Mouse (Mus musculus): ENCODE results near the gene Gins3. TPM values are rescaled to one million over a fixed set of nuclear protein-coding genes. Genes with fewer than 3 reads are reported as not detected.
"Not testable (repeated sequence)": the region's sequence is repeated elsewhere in the genome, so short reads cannot be mapped to it uniquely, and the experiment has no call there.

Gins3 gene
- polyA plus RNA-seq, 1 experiment from 2014 or later = 12.9 TPM

DNA sequence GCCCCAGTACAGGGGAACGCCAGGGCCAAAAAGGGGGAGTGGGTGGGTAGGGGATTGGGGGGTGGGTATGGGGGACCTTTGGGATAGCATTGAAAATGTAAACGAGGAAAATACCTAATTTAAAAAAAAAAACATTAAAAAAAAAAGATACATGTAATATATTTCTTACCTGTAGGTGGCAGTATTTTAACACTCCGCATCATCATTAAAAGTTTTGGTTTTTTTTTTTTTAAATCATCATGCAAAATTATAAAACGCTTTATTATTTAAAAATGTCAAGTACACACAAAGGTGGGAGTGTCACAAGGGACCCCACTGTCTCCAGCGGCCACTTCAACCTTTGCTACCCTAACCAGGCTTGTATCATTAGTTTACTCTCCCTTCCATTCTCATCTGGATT lies 26.7 kb upstream of the Gins3 start:
- H3K27me3 ChIP-seq; H3K9me3 ChIP-seq; H3K36me3 ChIP-seq; H3K9ac ChIP-seq (replicated peaks); ATAC-seq; H3K27ac ChIP-seq; H3K4me2 ChIP-seq (replicated peaks); H3K4me3 ChIP-seq (replicated peaks); H3K4me1 ChIP-seq (replicated peaks): not testable (repeated sequence)
- WGBS = 25% methylated on average over 4 of the region's 5 CpGs

GRCm38 (mm10) chr8:95607210-95607609 lies 26.0 kb upstream of the Gins3 start:
- Histone ChIP-seq H3K4me2 (replicated peaks) (no peak overlapping the region), H3K9ac (replicated peaks) (no peak overlapping the region), H3K27me3 (no peaks in the 10 kb centered on the region), H3K4me1 (replicated peaks) (peaks cover 5% of the 10 kb centered on the region; the same call in 1 of the 2 replicates), H3K27ac (no peak overlapping the region), H3K36me3 (no peaks in the 10 kb centered on the region), H3K9me3 (no peaks in the 10 kb centered on the region), H3K4me3 (replicated peaks) (no peak overlapping the region)
- no peak for ATAC-seq
- 59% methylated on average over 9 of the region's 9 CpGs for WGBS

- H3K4me1 ChIP-seq (replicated peaks) = peaks cover 9% of the 10 kb centered on the region; the same call in 1 of the 2 replicates
- ATAC-seq = no peak
- 84% methylated on average over 5 of the region's 5 CpGs for WGBS
- no peaks in the 10 kb centered on the region for H3K9me3 ChIP-seq
- H3K27me3 ChIP-seq = no peaks in the 10 kb centered on the region
- H3K9ac ChIP-seq (replicated peaks) = no peak overlapping the region
- H3K27ac ChIP-seq = no peak overlapping the region
- no peaks in the 10 kb centered on the region for H3K36me3 ChIP-seq
- no peak overlapping the region for H3K4me2 ChIP-seq (replicated peaks)
- H3K4me3 ChIP-seq (replicated peaks) = no peak overlapping the region
These were observed 23.8 kb upstream of the Gins3 start for GRCm38 (mm10) chr8:95609406-95609805.

DNA sequence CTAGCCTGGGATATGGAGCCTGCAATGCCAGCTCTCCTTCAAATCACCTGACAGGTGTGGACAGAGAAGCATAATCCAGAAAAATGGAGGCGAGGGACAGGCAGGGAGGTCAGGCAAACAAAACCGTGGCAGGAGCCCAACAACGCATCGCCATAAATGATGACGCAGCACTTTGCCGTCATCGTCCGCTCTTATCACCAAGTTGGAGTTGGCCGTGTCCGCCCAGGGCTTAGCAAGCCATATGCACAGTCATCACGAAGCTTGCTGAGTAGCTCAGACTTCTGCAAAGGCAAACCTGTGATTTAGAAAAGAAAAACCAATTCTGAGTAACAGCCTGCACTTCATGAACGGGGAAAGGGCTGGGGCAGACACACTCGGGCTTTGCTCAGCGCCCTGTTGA lies 22.5 kb upstream of the Gins3 start:
- 90% methylated on average over 14 of the region's 14 CpGs for WGBS
- Histone ChIP-seq H3K9ac (replicated peaks) (no peak overlapping the region), H3K27ac (no peak overlapping the region), H3K36me3 (no peaks in the 10 kb centered on the region), H3K4me1 (replicated peaks) (peaks cover 9% of the 10 kb centered on the region; the same call in 1 of the 2 replicates), H3K4me3 (replicated peaks) (no peak overlapping the region), H3K9me3 (no peaks in the 10 kb centered on the region), H3K27me3 (no peaks in the 10 kb centered on the region), H3K4me2 (replicated peaks) (no peak overlapping the region)
- ATAC-seq = no peak

- Histone ChIP-seq H3K9me3 (no peaks in the 10 kb centered on the region), H3K9ac (replicated peaks) (peak overlapping the region; percentile 32), H3K27ac (no peak overlapping the region), H3K27me3 (no peaks in the 10 kb centered on the region), H3K4me2 (replicated peaks) (peak overlapping the region; percentile 33), H3K4me1 (replicated peaks) (peaks cover 9% of the 10 kb centered on the region; the same call in 1 of the 2 replicates), H3K4me3 (replicated peaks) (no peak overlapping the region; the same call in 1 of the 2 replicates), H3K36me3 (no peaks in the 10 kb centered on the region)
- ATAC-seq = no peak
- WGBS = 55% methylated on average over 5 of the region's 5 CpGs
These were observed 21.5 kb upstream of the Gins3 start for GRCm38 (mm10) chr8:95611769-95612168.

DNA sequence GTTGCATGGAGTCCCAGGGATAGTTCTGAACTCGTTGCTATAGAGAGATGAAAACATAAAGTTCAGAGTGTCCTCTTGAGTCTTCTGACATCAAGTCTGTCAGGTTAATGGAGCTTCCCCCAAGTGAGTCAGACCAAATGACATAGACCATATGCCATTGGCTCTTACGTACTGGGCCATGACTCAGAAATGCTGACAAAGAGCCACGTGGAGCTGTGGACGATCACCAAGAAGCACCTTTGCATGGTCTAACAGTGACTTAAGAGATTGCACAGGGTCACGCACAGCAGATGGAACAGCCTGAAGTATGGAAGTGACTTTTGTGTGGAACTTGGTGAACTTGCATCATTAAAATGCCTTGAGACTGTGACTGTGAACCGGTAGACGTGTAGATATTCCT lies 16.9 kb upstream of the Gins3 start:
- 90% methylated on average over 7 of the region's 7 CpGs for WGBS
- no peaks in the 10 kb centered on the region for H3K36me3 ChIP-seq
- no peak overlapping the region for H3K27ac ChIP-seq
- no peak overlapping the region for H3K4me2 ChIP-seq (replicated peaks)
- no peaks in the 10 kb centered on the region for H3K27me3 ChIP-seq
- H3K4me1 ChIP-seq (replicated peaks) = peaks cover 9% of the 10 kb centered on the region; the same call in 1 of the 2 replicates
- H3K9me3 ChIP-seq = no peaks in the 10 kb centered on the region
- no peak for ATAC-seq
- no peak overlapping the region for H3K4me3 ChIP-seq (replicated peaks)
- H3K9ac ChIP-seq (replicated peaks) = no peak overlapping the region

GRCm38 (mm10) chr8:95620046-95620445 lies 13.2 kb upstream of the Gins3 start:
- H3K4me1 ChIP-seq (replicated peaks) = no peaks in the 10 kb centered on the region
- no peaks in the 10 kb centered on the region for H3K36me3 ChIP-seq
- H3K4me2 ChIP-seq (replicated peaks) = no peak overlapping the region
- 91% methylated on average over 2 of the region's 2 CpGs for WGBS
- no peak for ATAC-seq
- H3K9ac ChIP-seq (replicated peaks) = no peak overlapping the region
- H3K9me3 ChIP-seq = no peaks in the 10 kb centered on the region
- H3K27ac ChIP-seq = no peak overlapping the region
- no peaks in the 10 kb centered on the region for H3K27me3 ChIP-seq
- H3K4me3 ChIP-seq (replicated peaks) = no peak overlapping the region

- ATAC-seq = no peak
- Histone ChIP-seq H3K9ac (replicated peaks) (no peak overlapping the region), H3K4me3 (replicated peaks) (no peak overlapping the region), H3K4me2 (replicated peaks) (no peak overlapping the region), H3K9me3 (no peaks in the 10 kb centered on the region), H3K4me1 (replicated peaks) (no peaks in the 10 kb centered on the region), H3K27me3 (peaks cover 14% of the 10 kb centered on the region; the same call in 1 of the 2 replicates), H3K27ac (no peak overlapping the region), H3K36me3 (no peaks in the 10 kb centered on the region)
- WGBS = 89% methylated on average over 2 of the region's 2 CpGs
These were observed 8.4 kb upstream of the Gins3 start for GRCm38 (mm10) chr8:95624833-95625232.

GRCm38 (mm10) chr8:95632840-95633239 lies 413 bp upstream of the Gins3 start:
- peaks cover 9% of the 10 kb centered on the region for H3K4me1 ChIP-seq (replicated peaks)
- H3K9ac ChIP-seq (replicated peaks) = no peak overlapping the region
- ATAC-seq = peak; percentile 66
- peak overlapping the region; percentile 67 for H3K4me3 ChIP-seq (replicated peaks)
- peak overlapping the region; percentile 90 for H3K4me2 ChIP-seq (replicated peaks)
- 84% methylated on average over 6 of the region's 6 CpGs for WGBS
- no peaks in the 10 kb centered on the region for H3K9me3 ChIP-seq
- H3K27ac ChIP-seq = no peak overlapping the region
- H3K27me3 ChIP-seq = peaks cover 21% of the 10 kb centered on the region; the same call in 1 of the 2 replicates
- H3K36me3 ChIP-seq = no peaks in the 10 kb centered on the region

DNA sequence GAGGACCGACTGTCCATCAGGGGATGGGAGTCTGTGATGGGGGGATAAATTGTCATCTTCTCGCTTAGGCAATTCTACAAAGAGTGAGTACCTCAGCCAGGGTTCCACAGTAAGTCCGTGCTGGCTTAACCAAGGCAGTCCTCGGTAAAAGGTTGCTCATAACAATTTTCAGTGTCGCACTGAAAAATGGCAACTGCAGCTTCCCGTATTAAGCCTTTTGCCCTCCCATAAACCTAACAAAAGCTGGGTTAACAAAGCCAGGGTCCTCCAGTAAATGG lies 749 bp downstream of the Gins3 start:
- 4% methylated on average over 6 of the region's 6 CpGs for WGBS
- peaks cover 9% of the 10 kb centered on the region for H3K4me1 ChIP-seq (replicated peaks)
- ATAC-seq = no peak
- no peaks in the 10 kb centered on the region for H3K36me3 ChIP-seq
- peaks cover 13% of the 10 kb centered on the region; the same call in 1 of the 2 replicates for H3K27me3 ChIP-seq
- H3K27ac ChIP-seq = no peak overlapping the region
- H3K4me2 ChIP-seq (replicated peaks) = peak overlapping the region; percentile 90
- H3K9me3 ChIP-seq = no peaks in the 10 kb centered on the region
- peak overlapping the region; percentile 69; the same call in 1 of the 2 replicates for H3K9ac ChIP-seq (replicated peaks)
- peak overlapping the region; percentile 67 for H3K4me3 ChIP-seq (replicated peaks)

DNA sequence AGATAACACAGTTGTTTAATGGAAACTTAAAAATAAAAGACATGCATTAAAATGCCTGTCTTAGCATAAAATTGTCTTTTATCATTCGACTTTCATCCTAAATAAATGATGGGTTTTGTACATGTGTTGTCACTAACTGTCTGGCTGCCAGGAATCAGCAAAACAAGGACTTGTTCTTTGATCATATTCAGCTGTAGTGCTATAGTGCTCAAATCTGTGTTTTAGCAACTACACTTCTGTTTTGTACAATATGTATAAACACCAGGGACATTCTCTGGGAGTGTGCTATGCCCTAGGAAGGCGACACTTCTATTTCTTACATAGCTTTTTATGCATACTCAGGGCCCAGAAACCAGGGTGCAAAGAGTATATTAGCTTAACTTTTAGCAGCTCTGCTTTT lies 11.7 kb downstream of the Gins3 start:
- Histone ChIP-seq H3K27ac (no peak overlapping the region), H3K4me2 (replicated peaks) (no peak overlapping the region), H3K4me1 (replicated peaks) (no peaks in the 10 kb centered on the region), H3K27me3 (no peaks in the 10 kb centered on the region), H3K9me3 (no peaks in the 10 kb centered on the region), H3K9ac (replicated peaks) (no peak overlapping the region), H3K36me3 (peaks cover 12% of the 10 kb centered on the region; the same call in 1 of the 2 replicates), H3K4me3 (replicated peaks) (no peak overlapping the region)
- 91% methylated on average over 2 of the region's 2 CpGs for WGBS
- ATAC-seq = no peak

DNA sequence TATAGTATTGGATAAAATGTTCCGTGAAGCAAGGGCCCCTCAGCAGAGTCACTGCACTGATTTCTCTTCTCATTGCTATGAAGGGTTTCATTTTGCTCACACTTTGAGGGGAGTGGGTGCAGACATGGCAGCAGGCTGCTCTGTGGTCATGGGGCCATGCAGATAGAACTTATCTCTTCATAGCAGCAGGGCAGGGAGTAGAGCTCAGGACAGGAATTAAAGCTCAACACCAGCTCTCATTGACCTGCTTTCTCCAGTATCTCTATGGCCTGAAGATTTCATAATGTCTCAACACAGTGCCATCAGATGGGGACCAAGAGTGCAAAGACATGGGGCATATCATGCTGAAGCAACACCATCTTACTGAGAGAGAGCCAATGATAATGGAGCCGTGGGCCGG lies 15.0 kb downstream of the Gins3 start:
- ATAC-seq = no peak
- WGBS = 82% methylated on average over 3 of the region's 3 CpGs
- H3K4me3 ChIP-seq (replicated peaks) = no peak overlapping the region

GRCm38 (mm10) chr8:95653351-95653750 lies 20.1 kb downstream of the Gins3 start:
- no peaks in the 10 kb centered on the region; the same call in 1 of the 2 replicates for H3K4me1 ChIP-seq (replicated peaks)
- H3K36me3 ChIP-seq = no peaks in the 10 kb centered on the region
- no peak for ATAC-seq
- no peak overlapping the region for H3K27ac ChIP-seq
- no peak overlapping the region for H3K4me2 ChIP-seq (replicated peaks)
- no peaks in the 10 kb centered on the region for H3K9me3 ChIP-seq
- no peaks in the 10 kb centered on the region for H3K27me3 ChIP-seq
- H3K9ac ChIP-seq (replicated peaks) = no peak overlapping the region
- no peak overlapping the region for H3K4me3 ChIP-seq (replicated peaks)
- WGBS = 84% methylated on average over 5 of the region's 5 CpGs

More for the DNA sequence above, 15.0 kb downstream of the Gins3 start:
- peaks cover 9% of the 10 kb centered on the region; the same call in 1 of the 2 replicates for H3K36me3 ChIP-seq
- no peak overlapping the region for H3K4me2 ChIP-seq (replicated peaks)
- no peaks in the 10 kb centered on the region for H3K27me3 ChIP-seq
- H3K4me1 ChIP-seq (replicated peaks) = no peaks in the 10 kb centered on the region; the same call in 1 of the 2 replicates
- no peaks in the 10 kb centered on the region for H3K9me3 ChIP-seq
- H3K27ac ChIP-seq = no peak overlapping the region
- no peak overlapping the region for H3K9ac ChIP-seq (replicated peaks)

All from midbrain, embryonic 13.5 days (tissue).